Comparison of ENCODE assay signal across 18 mouse cellular contexts in the genomic region with DNA sequence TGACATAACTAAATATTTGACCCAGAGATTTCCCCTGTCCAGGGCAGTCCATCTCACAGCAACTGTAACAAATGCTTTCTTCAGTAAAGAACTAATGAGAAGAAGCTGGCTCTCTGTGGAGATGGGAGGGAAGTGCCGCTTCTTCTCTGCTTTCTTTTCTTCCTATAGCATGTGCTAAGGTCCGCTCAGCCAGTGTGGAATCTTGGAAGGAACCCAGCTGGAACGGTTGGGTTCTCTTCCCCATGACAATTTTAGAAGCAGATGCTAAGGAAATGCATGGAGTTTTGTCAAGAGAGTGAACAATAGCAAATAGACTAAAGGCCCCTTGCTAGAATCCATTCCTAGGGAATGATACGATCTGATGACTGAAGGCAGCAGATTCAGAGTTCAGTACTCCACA.
DNase-seq lines count a peak whose midpoint lies in the region; ATAC-seq lines count a peak whose summit lies in the region.
"Had no signal": no experiment of that assay in that cellular context is flagged by ENCODE, and none has a peak within 500 bp of the region (broad histone marks: within the 10 kb centered on the region; RNA-seq: fewer than 3 reads in every experiment).

No protein-coding gene starts in this region.

- no peak for ATAC-seq in embryonic facial prominence, embryonic 14.5 days (ENCODE audit: low read depth)
- no peak for ATAC-seq in erythroblast, adult 5-6 weeks (replicated peaks; ENCODE audit: low FRiP score, poor library complexity, severe bottlenecking)
- ATAC-seq: forebrain, embryonic 13.5 days; midbrain, embryonic 13.5 days had no signal

- H3K4me3 ChIP-seq in embryonic facial prominence, embryonic 14.5 days (ENCODE audit: low read depth, low read length): no peak overlapping the region
- no peak overlapping the region for H3K4me3 ChIP-seq in embryonic facial prominence, embryonic 10.5 days
- H3K4me3 ChIP-seq: embryonic facial prominence, embryonic 13.5 days; forebrain, embryonic 13.5 days; gastrocnemius, adult 2 months; midbrain, embryonic 13.5 days; myocyte; neural tube, embryonic 15.5 days had no signal

- no peak overlapping the region for H3K4me2 ChIP-seq in embryonic facial prominence, embryonic 14.5 days (ENCODE audit: low read depth, low read length)
- H3K4me2 ChIP-seq: embryonic facial prominence, embryonic 13.5 days; forebrain, embryonic 13.5 days; midbrain, embryonic 13.5 days; neural tube, embryonic 15.5 days had no signal

- H3K4me1 ChIP-seq in embryonic facial prominence, embryonic 14.5 days (ENCODE audit: control insufficient read depth, insufficient read depth, low read length): no peaks in the 10 kb centered on the region
- 0 out of 2 replicates have a peak, but pooled peaks cover 2% of the 10 kb centered on the region for H3K4me1 ChIP-seq in embryonic facial prominence, embryonic 10.5 days
- H3K4me1 ChIP-seq: embryonic facial prominence, embryonic 13.5 days; midbrain, embryonic 13.5 days; neural tube, embryonic 15.5 days had no signal

- DNase-seq in embryonic facial prominence, embryonic 14.5 days (ENCODE audit: low spot score): peak; percentile 80
- DNase-seq in embryonic facial prominence, embryonic 10.5 days (ENCODE audit: low spot score): no peak
- DNase-seq in kidney, postnatal 10 days: peak; percentile 51
- DNase-seq in kidney, adult 18-20 months: no peak
- DNase-seq in lung, postnatal 10 days: peak; percentile 39
- DNase-seq in lung, adult 18-20 months: no peak
- DNase-seq in right cerebral cortex, postnatal 36 days (ENCODE audit: low spot score in 2 of 2): peak; percentile 12 to 25
- DNase-seq: adrenal gland, adult 2 months; cerebellum, adult 18-20 months; gastrocnemius, adult 2 months; layer of hippocampus, postnatal 36 days had no signal

- H3K36me3 ChIP-seq in embryonic facial prominence, embryonic 14.5 days (ENCODE audit: control insufficient read depth, insufficient read depth, low read length): no peaks in the 10 kb centered on the region
- H3K36me3 ChIP-seq in embryonic facial prominence, embryonic 10.5 days (replicated peaks): no peaks in the 10 kb centered on the region
- H3K36me3 ChIP-seq: embryonic facial prominence, embryonic 13.5 days; midbrain, embryonic 13.5 days; neural tube, embryonic 15.5 days had no signal

- 55% methylated on average over 4 of the region's 4 CpGs for WGBS in embryonic facial prominence, embryonic 14.5 days
- 94% methylated on average over 4 of the region's 4 CpGs for WGBS in embryonic facial prominence, embryonic 10.5 days

- H3K9me3 ChIP-seq in embryonic facial prominence, embryonic 14.5 days (ENCODE audit: control insufficient read depth, low read length): no peaks in the 10 kb centered on the region
- H3K9me3 ChIP-seq in embryonic facial prominence, embryonic 10.5 days: no peaks in the 10 kb centered on the region
- H3K9me3 ChIP-seq: embryonic facial prominence, embryonic 13.5 days; forebrain, embryonic 13.5 days; midbrain, embryonic 13.5 days; neural tube, embryonic 15.5 days had no signal

- no peak overlapping the region for H3K9ac ChIP-seq in embryonic facial prominence, embryonic 14.5 days (ENCODE audit: low read depth, low read length)
- H3K9ac ChIP-seq: embryonic facial prominence, embryonic 13.5 days; forebrain, embryonic 13.5 days; midbrain, embryonic 13.5 days; neural tube, embryonic 15.5 days had no signal

- no peak overlapping the region for H3K27ac ChIP-seq in embryonic facial prominence, embryonic 14.5 days (replicated peaks; ENCODE audit: low read depth, low read length)
- H3K27ac ChIP-seq in embryonic facial prominence, embryonic 10.5 days (replicated peaks): no peak overlapping the region
- H3K27ac ChIP-seq: embryonic facial prominence, embryonic 13.5 days; forebrain, embryonic 13.5 days; gastrocnemius, adult 2 months; midbrain, embryonic 13.5 days; neural tube, embryonic 15.5 days had no signal

- H3K27me3 ChIP-seq in embryonic facial prominence, embryonic 14.5 days (replicated peaks; ENCODE audit: control insufficient read depth, insufficient read depth, low read length): no peaks in the 10 kb centered on the region
- H3K27me3 ChIP-seq in embryonic facial prominence, embryonic 10.5 days (replicated peaks; ENCODE audit: low read depth, poor library complexity, severe bottlenecking): no peaks in the 10 kb centered on the region
- H3K27me3 ChIP-seq: CH12.LX; embryonic facial prominence, embryonic 13.5 days; forebrain, embryonic 13.5 days; midbrain, embryonic 13.5 days; neural tube, embryonic 15.5 days had no signal

Comparison
In these comparisons a context has a peak if more than half of its experiments do, and no peak if none do; other contexts are left out.
1. DNase-seq: peak in embryonic facial prominence, embryonic 14.5 days (single experiment), kidney, postnatal 10 days (single experiment), lung, postnatal 10 days (single experiment) and right cerebral cortex, postnatal 36 days (2 of 2); none in embryonic facial prominence, embryonic 10.5 days (single experiment), kidney, adult 18-20 months (single experiment) and lung, adult 18-20 months (0 of 2).